ENCODE assay signal across 13 mouse cellular contexts in genomic region chr15:11479166-11479944, GRCm38 (mm10).
A peak's percentile ranks its signal among the peaks of the same experiment; 100 is the strongest.
DNase-seq lines count a peak whose midpoint lies in the region; ATAC-seq and TF ChIP-seq lines count a peak whose summit lies in the region.
"Had no signal": no experiment of that assay in that cellular context is flagged by ENCODE, and none has a peak within 500 bp of the region (broad histone marks: within the 10 kb centered on the region; RNA-seq: fewer than 3 reads in every experiment).

No protein-coding gene starts in this region.

- H3K9me3 ChIP-seq in hindbrain, postnatal 0 days (ENCODE audit: low read length) = no peaks in the 10 kb centered on the region
- H3K9me3 ChIP-seq in hindbrain, embryonic 12.5 days (replicated peaks) = no peaks in the 10 kb centered on the region
- no peaks in the 10 kb centered on the region for H3K9me3 ChIP-seq in midbrain, embryonic 15.5 days
- H3K9me3 ChIP-seq: liver, embryonic 13.5 days had no signal

- no peak for TF ChIP-seq POLR2A in brain, embryonic 14.5 days (IDR thresholded peaks at IDR 0.05; ENCODE audit: borderline replicate concordance, extremely low read depth, insufficient read depth, insufficient read length, poor library complexity, severe bottlenecking)

- H3K4me3 ChIP-seq in hindbrain, postnatal 0 days (ENCODE audit: low read length) = no peak overlapping the region
- H3K4me3 ChIP-seq in hindbrain, embryonic 12.5 days = no peak overlapping the region
- no peak overlapping the region for H3K4me3 ChIP-seq in midbrain, embryonic 15.5 days
- H3K4me3 ChIP-seq: liver, embryonic 13.5 days had no signal

- H3K4me1 ChIP-seq in hindbrain, postnatal 0 days (ENCODE audit: insufficient read depth, low read length) = no peaks in the 10 kb centered on the region
- no peaks in the 10 kb centered on the region for H3K4me1 ChIP-seq in hindbrain, embryonic 12.5 days
- no peaks in the 10 kb centered on the region for H3K4me1 ChIP-seq in midbrain, embryonic 15.5 days
- H3K4me1 ChIP-seq: liver, embryonic 13.5 days had no signal

- TF ChIP-seq CTCF in hindbrain, postnatal 0 days (IDR thresholded peaks at IDR 0.05; ENCODE audit: low read depth) = no peak
- no peak for TF ChIP-seq CTCF in brain, embryonic 14.5 days (IDR thresholded peaks at IDR 0.05; ENCODE audit: borderline replicate concordance, extremely low read depth, insufficient read depth, insufficient read length)

- H3K36me3 ChIP-seq in hindbrain, postnatal 0 days (ENCODE audit: insufficient read depth, low read length) = no peaks in the 10 kb centered on the region
- H3K36me3 ChIP-seq in hindbrain, embryonic 12.5 days = no peaks in the 10 kb centered on the region
- H3K36me3 ChIP-seq in midbrain, embryonic 15.5 days (replicated peaks) = no peaks in the 10 kb centered on the region
- H3K36me3 ChIP-seq: liver, embryonic 13.5 days had no signal

- H3K9ac ChIP-seq in hindbrain, postnatal 0 days (replicated peaks; ENCODE audit: low read length) = no peak overlapping the region
- no peak overlapping the region for H3K9ac ChIP-seq in hindbrain, embryonic 12.5 days
- H3K9ac ChIP-seq in midbrain, embryonic 15.5 days = no peak overlapping the region
- H3K9ac ChIP-seq: liver, embryonic 13.5 days had no signal

- ATAC-seq in hindbrain, postnatal 0 days = no peak
- ATAC-seq in hindbrain, embryonic 12.5 days (ENCODE audit: low FRiP score) = no peak
- no peak for ATAC-seq in midbrain, embryonic 15.5 days (replicated peaks)

- peak overlapping the region; percentile 24 for H3K4me2 ChIP-seq in hindbrain, postnatal 0 days (ENCODE audit: low read depth, low read length)
- no peak overlapping the region for H3K4me2 ChIP-seq in hindbrain, embryonic 12.5 days (replicated peaks)
- H3K4me2 ChIP-seq in midbrain, embryonic 15.5 days = peak overlapping the region; percentile 18
- H3K4me2 ChIP-seq: liver, embryonic 13.5 days had no signal

- no peak overlapping the region for H3K27ac ChIP-seq in hindbrain, postnatal 0 days
- H3K27ac ChIP-seq in hindbrain, embryonic 12.5 days = no peak overlapping the region
- H3K27ac ChIP-seq in midbrain, embryonic 15.5 days = no peak overlapping the region
- H3K27ac ChIP-seq: liver, embryonic 13.5 days had no signal

- WGBS in hindbrain, postnatal 0 days = 43% methylated on average over 14 of the region's 14 CpGs
- WGBS in hindbrain, embryonic 12.5 days = 72% methylated on average over 14 of the region's 14 CpGs
- WGBS in midbrain, embryonic 15.5 days = 34% methylated on average over 14 of the region's 14 CpGs

- no peaks in the 10 kb centered on the region for H3K27me3 ChIP-seq in hindbrain, postnatal 0 days (ENCODE audit: insufficient read depth, low read length)
- H3K27me3 ChIP-seq in hindbrain, embryonic 12.5 days = no peaks in the 10 kb centered on the region
- no peaks in the 10 kb centered on the region for H3K27me3 ChIP-seq in midbrain, embryonic 15.5 days (replicated peaks)
- H3K27me3 ChIP-seq: liver, embryonic 13.5 days had no signal

- peak; percentile 15 for DNase-seq in hindbrain, postnatal 0 days (ENCODE audit: low spot score)
- DNase-seq in NIH3T3 (ENCODE audit: low read depth) = peak; percentile 59
- peak; percentile 34 for DNase-seq in brain, embryonic 14.5 days (ENCODE audit: low read depth)
- no peak for DNase-seq in kidney, postnatal 14 days
- no peak for DNase-seq in B cell, adult 2 months
- DNase-seq: adrenal gland, postnatal 14 days; cerebellum, adult 11-12 months; heart, postnatal 10 days; kidney, adult 11 months; liver, embryonic 13.5 days; retina, postnatal 1 day had no signal

Comparison
In these comparisons a context has a peak if more than half of its experiments do, and no peak if none do; other contexts are left out.
1. DNase-seq: peak in hindbrain, postnatal 0 days (single experiment), NIH3T3 (single experiment) and brain, embryonic 14.5 days (single experiment); none in kidney, postnatal 14 days (single experiment) and B cell, adult 2 months (0 of 2).